Mouse (Mus musculus): ENCODE results near the gene Sorbs2. TPM values are rescaled to one million over a fixed set of nuclear protein-coding genes. Genes with fewer than 3 reads are reported as not detected.

Gene Sorbs2
- polyA plus RNA-seq, 1 experiment from 2014 or later = 65.1 TPM

- Histone ChIP-seq H3K4me1 (no peaks in the 10 kb centered on the region), H3K9ac (no peak overlapping the region), H3K4me3 (no peak overlapping the region), H3K4me2 (no peak overlapping the region), H3K27me3 (replicated peaks) (no peaks in the 10 kb centered on the region), H3K9me3 (no peaks in the 10 kb centered on the region), H3K36me3 (replicated peaks) (no peaks in the 10 kb centered on the region), H3K27ac (no peak overlapping the region)
- 54% methylated on average over 3 of the region's 3 CpGs for WGBS
- ATAC-seq (replicated peaks) = peak; percentile 15; the same call in 1 of the 2 replicates
Observed at GRCm38 (mm10) chr8:45580544-45580866, 72.9 kb downstream of the Sorbs2 start.

- 0 out of 2 replicates have a peak, but pooled peaks cover 6% of the 10 kb centered on the region for H3K4me1 ChIP-seq
- H3K27ac ChIP-seq = no peak overlapping the region
- H3K4me3 ChIP-seq = no peak overlapping the region
- ATAC-seq (replicated peaks) = no peak
- H3K9ac ChIP-seq = no peak overlapping the region
- H3K4me2 ChIP-seq = no peak overlapping the region
- no peaks in the 10 kb centered on the region for H3K27me3 ChIP-seq (replicated peaks)
- H3K36me3 ChIP-seq (replicated peaks) = no peaks in the 10 kb centered on the region
- H3K9me3 ChIP-seq = no peaks in the 10 kb centered on the region
- WGBS = 97% methylated on average over 1 of the region's 1 CpGs
Observed at GRCm38 (mm10) chr8:45583856-45584255, 76.3 kb downstream of the Sorbs2 start.

GRCm38 (mm10) chr8:45584390-45585052 lies 76.9 kb downstream of the Sorbs2 start:
- H3K4me3 ChIP-seq = no peak overlapping the region
- 93% methylated on average over 9 of the region's 9 CpGs for WGBS
- H3K4me2 ChIP-seq = no peak overlapping the region
- no peaks in the 10 kb centered on the region for H3K9me3 ChIP-seq
- H3K4me1 ChIP-seq = 0 out of 2 replicates have a peak, but pooled peaks cover 6% of the 10 kb centered on the region
- no peaks in the 10 kb centered on the region for H3K27me3 ChIP-seq (replicated peaks)
- H3K36me3 ChIP-seq (replicated peaks) = no peaks in the 10 kb centered on the region
- no peak overlapping the region for H3K27ac ChIP-seq
- no peak for ATAC-seq (replicated peaks)
- no peak overlapping the region for H3K9ac ChIP-seq

GRCm38 (mm10) chr8:45585158-45585557 lies 77.6 kb downstream of the Sorbs2 start:
- no peaks in the 10 kb centered on the region for H3K36me3 ChIP-seq (replicated peaks)
- no peak overlapping the region for H3K4me2 ChIP-seq
- H3K9me3 ChIP-seq = no peaks in the 10 kb centered on the region
- no peak for ATAC-seq (replicated peaks)
- H3K4me3 ChIP-seq = no peak overlapping the region
- no peaks in the 10 kb centered on the region for H3K27me3 ChIP-seq (replicated peaks)
- 32% methylated on average over 4 of the region's 4 CpGs for WGBS
- H3K4me1 ChIP-seq = 0 out of 2 replicates have a peak, but pooled peaks cover 6% of the 10 kb centered on the region
- no peak overlapping the region for H3K9ac ChIP-seq
- no peak overlapping the region for H3K27ac ChIP-seq

- Histone ChIP-seq H3K4me2 (no peak overlapping the region), H3K4me1 (0 out of 2 replicates have a peak, but pooled peaks cover 6% of the 10 kb centered on the region), H3K9ac (no peak overlapping the region), H3K4me3 (no peak overlapping the region), H3K27me3 (replicated peaks) (no peaks in the 10 kb centered on the region), H3K36me3 (replicated peaks) (no peaks in the 10 kb centered on the region), H3K9me3 (no peaks in the 10 kb centered on the region), H3K27ac (no peak overlapping the region)
- 92% methylated on average over 9 of the region's 9 CpGs for WGBS
- no peak for ATAC-seq (replicated peaks)
Observed at GRCm38 (mm10) chr8:45587011-45587410, 79.4 kb downstream of the Sorbs2 start.

GRCm38 (mm10) chr8:45591888-45592287 lies 84.3 kb downstream of the Sorbs2 start:
- no peaks in the 10 kb centered on the region for H3K9me3 ChIP-seq
- no peaks in the 10 kb centered on the region for H3K36me3 ChIP-seq (replicated peaks)
- no peak for ATAC-seq (replicated peaks)
- 73% methylated on average over 4 of the region's 4 CpGs for WGBS
- no peak overlapping the region for H3K27ac ChIP-seq
- H3K27me3 ChIP-seq (replicated peaks) = no peaks in the 10 kb centered on the region
- H3K4me2 ChIP-seq = no peak overlapping the region
- H3K9ac ChIP-seq = no peak overlapping the region
- no peaks in the 10 kb centered on the region for H3K4me1 ChIP-seq
- no peak overlapping the region for H3K4me3 ChIP-seq

GRCm38 (mm10) chr8:45593711-45594110 lies 86.1 kb downstream of the Sorbs2 start:
- Histone ChIP-seq H3K27me3 (replicated peaks) (no peaks in the 10 kb centered on the region), H3K36me3 (replicated peaks) (no peaks in the 10 kb centered on the region), H3K9ac (no peak overlapping the region), H3K9me3 (no peaks in the 10 kb centered on the region), H3K27ac (no peak overlapping the region), H3K4me1 (no peaks in the 10 kb centered on the region), H3K4me3 (no peak overlapping the region), H3K4me2 (no peak overlapping the region)
- ATAC-seq (replicated peaks) = no peak
- WGBS = 91% methylated on average over 5 of the region's 5 CpGs

GRCm38 (mm10) chr8:45595983-45596382 lies 88.4 kb downstream of the Sorbs2 start:
- Histone ChIP-seq H3K27me3 (replicated peaks) (no peaks in the 10 kb centered on the region), H3K9ac (no peak overlapping the region), H3K4me1 (no peaks in the 10 kb centered on the region), H3K36me3 (replicated peaks) (no peaks in the 10 kb centered on the region), H3K4me3 (no peak overlapping the region), H3K4me2 (no peak overlapping the region), H3K9me3 (no peaks in the 10 kb centered on the region), H3K27ac (no peak overlapping the region)
- WGBS = 89% methylated on average over 1 of the region's 1 CpGs
- no peak for ATAC-seq (replicated peaks)

- H3K4me1 ChIP-seq = no peaks in the 10 kb centered on the region
- no peaks in the 10 kb centered on the region for H3K9me3 ChIP-seq
- no peak overlapping the region for H3K27ac ChIP-seq
- no peak overlapping the region for H3K4me2 ChIP-seq
- WGBS = 86% methylated on average over 2 of the region's 2 CpGs
- H3K4me3 ChIP-seq = no peak overlapping the region
- no peaks in the 10 kb centered on the region for H3K27me3 ChIP-seq (replicated peaks)
- ATAC-seq (replicated peaks) = no peak
- no peaks in the 10 kb centered on the region for H3K36me3 ChIP-seq (replicated peaks)
- no peak overlapping the region for H3K9ac ChIP-seq
Observed at GRCm38 (mm10) chr8:45596591-45596990, 89.0 kb downstream of the Sorbs2 start.

GRCm38 (mm10) chr8:45597631-45598420 lies 90.2 kb downstream of the Sorbs2 start:
- no peaks in the 10 kb centered on the region for H3K27me3 ChIP-seq (replicated peaks)
- H3K36me3 ChIP-seq (replicated peaks) = no peaks in the 10 kb centered on the region

GRCm38 (mm10) chr8:45598883-45599282 lies 91.3 kb downstream of the Sorbs2 start:
- Histone ChIP-seq H3K27me3 (replicated peaks) (no peaks in the 10 kb centered on the region), H3K4me2 (no peak overlapping the region), H3K4me3 (no peak overlapping the region), H3K27ac (no peak overlapping the region), H3K4me1 (no peaks in the 10 kb centered on the region), H3K9ac (no peak overlapping the region), H3K9me3 (no peaks in the 10 kb centered on the region), H3K36me3 (replicated peaks) (no peaks in the 10 kb centered on the region)
- 50% methylated on average over 2 of the region's 2 CpGs for WGBS
- ATAC-seq (replicated peaks) = no peak

More at GRCm38 (mm10) chr8:45597631-45598420, 90.2 kb downstream of the Sorbs2 start:
- no peak for ATAC-seq (replicated peaks)
- no peaks in the 10 kb centered on the region for H3K4me1 ChIP-seq
- no peak overlapping the region for H3K9ac ChIP-seq
- H3K4me2 ChIP-seq = no peak overlapping the region
- 93% methylated on average over 7 of the region's 7 CpGs for WGBS
- H3K4me3 ChIP-seq = no peak overlapping the region
- H3K27ac ChIP-seq = no peak overlapping the region
- no peaks in the 10 kb centered on the region for H3K9me3 ChIP-seq

- Histone ChIP-seq H3K4me1 (no peaks in the 10 kb centered on the region), H3K9ac (no peak overlapping the region), H3K27me3 (replicated peaks) (no peaks in the 10 kb centered on the region), H3K4me2 (no peak overlapping the region), H3K27ac (no peak overlapping the region), H3K36me3 (replicated peaks) (no peaks in the 10 kb centered on the region), H3K4me3 (no peak overlapping the region), H3K9me3 (no peaks in the 10 kb centered on the region)
- 72% methylated on average over 4 of the region's 4 CpGs for WGBS
- ATAC-seq (replicated peaks) = no peak
Observed at GRCm38 (mm10) chr8:45602019-45602418, 94.4 kb downstream of the Sorbs2 start.

- Histone ChIP-seq H3K4me3 (no peak overlapping the region), H3K36me3 (replicated peaks) (no peaks in the 10 kb centered on the region), H3K4me1 (no peaks in the 10 kb centered on the region), H3K4me2 (no peak overlapping the region), H3K9me3 (no peaks in the 10 kb centered on the region), H3K27me3 (replicated peaks) (no peaks in the 10 kb centered on the region), H3K9ac (no peak overlapping the region), H3K27ac (no peak overlapping the region)
- 73% methylated on average over 1 of the region's 1 CpGs for WGBS
- ATAC-seq (replicated peaks) = no peak
Observed at GRCm38 (mm10) chr8:45605419-45605818, 97.8 kb downstream of the Sorbs2 start.
